Mouse (Mus musculus): ENCODE data around the gene Chaf1a.

- no peak for TF ChIP-seq E2F4 (IDR thresholded peaks at IDR 0.05; ENCODE audit: borderline replicate concordance, low read depth, low read length)
- TF ChIP-seq MEF2A (IDR thresholded peaks at IDR 0.05; ENCODE audit: extremely low read depth, insufficient replicate concordance, low read depth, low read length, poor library complexity, severe bottlenecking) = no peak
- no peak for TF ChIP-seq CTCF (IDR thresholded peaks at IDR 0.05 in 2 of 3, conservative IDR thresholded peaks at IDR 0.05 in 1 of 3; ENCODE audit: control insufficient read depth in 1 of 3, insufficient read depth in 1 of 3, low read depth in 2 of 3, low read length in 3 of 3, poor library complexity in 1 of 3, severe bottlenecking in 1 of 3)
- no peak for TF ChIP-seq ZKSCAN1 (IDR thresholded peaks at IDR 0.05; ENCODE audit: low read depth, low read length)
- no peak for TF ChIP-seq TCF12 (IDR thresholded peaks at IDR 0.05; ENCODE audit: low read depth, low read length)
- no peak for TF ChIP-seq MYB (IDR thresholded peaks at IDR 0.05; ENCODE audit: low read depth, low read length)
- TF ChIP-seq RAD21 (IDR thresholded peaks at IDR 0.05; ENCODE audit: low read depth, low read length) = no peak
- no peak for TF ChIP-seq POLR2AphosphoS2 (IDR thresholded peaks at IDR 0.05; ENCODE audit: low read length)
- TF ChIP-seq CHD2 (IDR thresholded peaks at IDR 0.05; ENCODE audit: low read length) = no peak
These were observed 81.6 kb downstream of the Chaf1a start, which contains the start of gene Lrg1 for GRCm38 (mm10) chr17:56121826-56122225.

Measured in MEL (cell line).